Mouse (Mus musculus) heart, adult 2 months (tissue): ENCODE data around the gene Slc7a1.

ENCODE experiments used
- EP300 ChIP-seq: fragments of 200-500 bp; IDR thresholded peaks from 2 replicates; pipeline ENCODE4 v1.6.1; 2011; ENCODE audit warnings: low read depth, low read length, control low read depth; ENCODE audit not compliant: insufficient read depth
- POLR2A ChIP-seq: fragments of 200-500 bp; IDR thresholded peaks from 2 replicates; pipeline ENCODE4 v1.6.1; 2011; ENCODE audit warnings: mild to moderate bottlenecking, low read depth, low read length, control low read depth; ENCODE audit not compliant: insufficient read depth

- no peak for TF ChIP-seq POLR2A
- no peak for TF ChIP-seq EP300
Observed at GRCm38 (mm10) chr5:148406913-148407312, 7.2 kb upstream of the Slc7a1 start.
